Mouse (Mus musculus): Measurements from ENCODE around the gene Wwc2. TPM values are rescaled to one million over a fixed set of nuclear protein-coding genes. Genes with fewer than 3 reads are reported as not detected.
A peak's percentile ranks its signal among the peaks of the same experiment; 100 is the strongest.
"Not testable (repeated sequence)": the region's sequence is repeated elsewhere in the genome, so short reads cannot be mapped to it uniquely, and the experiment has no call there.

The Wwc2 gene
- total RNA-seq, 2 experiments from 2014 or later: 30.8 to 35.5 TPM

- no peak for DNase-seq (ENCODE audit: low spot score in 2 of 2)
Measured at GRCm38 (mm10) chr8:47852737-47853136, 138.0 kb downstream of the Wwc2 start.

GRCm38 (mm10) chr8:47851824-47852502, 138.8 kb downstream of the Wwc2 start:
- no peak for DNase-seq (ENCODE audit: low spot score in 2 of 2)

GRCm38 (mm10) chr8:47849842-47850241, 140.9 kb downstream of the Wwc2 start:
- no peak for DNase-seq (ENCODE audit: low spot score in 2 of 2)

- no peak for DNase-seq (ENCODE audit: low spot score in 2 of 2)
Measured at GRCm38 (mm10) chr8:47847931-47848330, 142.8 kb downstream of the Wwc2 start.

- DNase-seq (ENCODE audit: low spot score in 2 of 2): no peak
Measured at GRCm38 (mm10) chr8:47847161-47847560, 143.6 kb downstream of the Wwc2 start.

GRCm38 (mm10) chr8:47845956-47846355, 144.8 kb downstream of the Wwc2 start:
- DNase-seq (ENCODE audit: low spot score in 2 of 2): no peak

GRCm38 (mm10) chr8:47843651-47844050, 147.1 kb downstream of the Wwc2 start:
- DNase-seq (ENCODE audit: low spot score in 2 of 2): no peak

GRCm38 (mm10) chr8:47843063-47843462, 147.7 kb downstream of the Wwc2 start:
- DNase-seq (ENCODE audit: low spot score in 2 of 2): no peak

GRCm38 (mm10) chr8:47833944-47834343, 156.8 kb downstream of the Wwc2 start:
- DNase-seq (ENCODE audit: low spot score in 2 of 2): no peak

GRCm38 (mm10) chr8:47832616-47833015, 158.1 kb downstream of the Wwc2 start:
- peak in 1 of 2 experiments; percentile 35 for DNase-seq (ENCODE audit: low spot score in 2 of 2)

- DNase-seq (ENCODE audit: low spot score in 2 of 2): no peak
Measured at GRCm38 (mm10) chr8:47826911-47827310, 163.8 kb downstream of the Wwc2 start.

- DNase-seq (ENCODE audit: low spot score in 2 of 2): no peak
Measured at GRCm38 (mm10) chr8:47825596-47825995, 165.1 kb downstream of the Wwc2 start.

GRCm38 (mm10) chr8:47824182-47824581, 166.5 kb downstream of the Wwc2 start, which contains the start of gene Cldn22:
TSS of gene Cldn22 (plus strand) at chr8:47824482.
- DNase-seq (ENCODE audit: low spot score in 2 of 2): no peak

GRCm38 (mm10) chr8:47823777-47824176, 166.9 kb downstream of the Wwc2 start:
- no peak for DNase-seq (ENCODE audit: low spot score in 2 of 2)

GRCm38 (mm10) chr8:47822541-47822940, 168.2 kb downstream of the Wwc2 start:
- not testable (repeated sequence) for DNase-seq (ENCODE audit: low spot score in 2 of 2)

GRCm38 (mm10) chr8:47821843-47822242, 168.9 kb downstream of the Wwc2 start, which contains the start of gene Cldn24:
TSS of gene Cldn24 (plus strand) at chr8:47822143.
- no peak for DNase-seq (ENCODE audit: low spot score in 2 of 2)

- DNase-seq (ENCODE audit: low spot score in 2 of 2): no peak
Measured at GRCm38 (mm10) chr8:47820914-47821772, 169.6 kb downstream of the Wwc2 start.

- DNase-seq (ENCODE audit: low spot score in 2 of 2): no peak
Measured at GRCm38 (mm10) chr8:47819034-47819433, 171.7 kb downstream of the Wwc2 start.

- no peak for DNase-seq (ENCODE audit: low spot score in 2 of 2)
Measured at GRCm38 (mm10) chr8:47811221-47811620, 179.5 kb downstream of the Wwc2 start.

- DNase-seq (ENCODE audit: low spot score in 2 of 2): no peak
Measured at GRCm38 (mm10) chr8:47810666-47811015, 180.1 kb downstream of the Wwc2 start.

GRCm38 (mm10) chr8:47809970-47810665, 180.6 kb downstream of the Wwc2 start:
- no peak for DNase-seq (ENCODE audit: low spot score in 2 of 2)

- DNase-seq (ENCODE audit: low spot score in 2 of 2): no peak
Measured at GRCm38 (mm10) chr8:47804262-47804661, 186.5 kb downstream of the Wwc2 start.

Data from adrenal gland, postnatal 4 days (tissue).